Mouse (Mus musculus) limb, embryonic 11.5 days (tissue): Measurements from ENCODE around the gene Mroh7. TPM values are rescaled to one million over a fixed set of nuclear protein-coding genes. Genes with fewer than 3 reads are reported as not detected.
A peak's percentile ranks its signal among the peaks of the same experiment; 100 is the strongest.
"Not testable (repeated sequence)": the region's sequence is repeated elsewhere in the genome, so short reads cannot be mapped to it uniquely, and the experiment has no call there.

Source experiments
- ATAC-seq: fragments of 200-750 bp; cut with Nextera tagmentation; 2 replicates; pipeline ENCODE4 v1.8.0; 2017; ENCODE audit warnings: low read depth; ENCODE audit not compliant: insufficient number of reproducible peaks, low FRiP score, low TSS enrichment
- DNase-seq: peaks from one replicate; pipeline ENCODE4 v3.0.0-alpha.2; 2015; ENCODE audit warnings: low spot score
- H3K27ac ChIP-seq: fragments of 300-500 bp; sonication (generic); replicated peaks from 2 replicates; pipeline ENCODE4 v1.5.1; 2014; ENCODE audit warnings: low read depth, mild to moderate bottlenecking, low read length
- H3K27me3 ChIP-seq: fragments of 300-500 bp; sonication (generic); 2 replicates; pipeline ENCODE4 v1.6.1; 2014; ENCODE audit warnings: mild to moderate bottlenecking, low read length, mixed read lengths; ENCODE audit not compliant: control insufficient read depth, insufficient read depth
- H3K36me3 ChIP-seq: fragments of 300-500 bp; sonication (generic); 2 replicates; pipeline ENCODE4 v1.6.1; 2014; ENCODE audit warnings: mild to moderate bottlenecking, low read length, moderate library complexity, mixed read lengths; ENCODE audit not compliant: control insufficient read depth, insufficient read depth
- H3K4me1 ChIP-seq: fragments of 300-500 bp; sonication (generic); 2 replicates; pipeline ENCODE4 v1.6.1; 2014; ENCODE audit warnings: low read length, mixed read lengths; ENCODE audit not compliant: control insufficient read depth, insufficient read depth
- H3K4me2 ChIP-seq: fragments of 300-500 bp; sonication (generic); 2 replicates; pipeline ENCODE4 v1.6.1; 2014; ENCODE audit warnings: low read depth, mild to moderate bottlenecking, moderate library complexity; ENCODE audit not compliant: severe bottlenecking
- H3K4me3 ChIP-seq: fragments of 300-500 bp; sonication (generic); 2 replicates; pipeline ENCODE4 v1.5.1; 2014; ENCODE audit warnings: low read depth, low read length
- H3K9ac ChIP-seq: fragments of 300-500 bp; sonication (generic); 2 replicates; pipeline ENCODE4 v1.6.1; 2014; ENCODE audit warnings: mild to moderate bottlenecking, low read length
- H3K9me3 ChIP-seq: fragments of 300-500 bp; sonication (generic); 2 replicates; pipeline ENCODE4 v1.6.1; 2016; ENCODE audit warnings: low read length; ENCODE audit not compliant: control insufficient read depth
- whole genome bisulfite sequencing: fragments of 180-500 bp; shearing (Covaris S2); extraction: QIAGEN DNeasy Blood & Tissue Kit; methylation state at CpG from one replicate; pipeline ENCODE4 v1.1.7; 2014; 5-methylcytosine and 5-hydroxymethylcytosine counted together
- polyA plus RNA-seq: library from polyadenylated mRNA; unstranded; fragments of >200 nt; fragmentation: Nextera tagmentation; extraction: Ambion mirVana; gene quantifications from 2 replicates; pipeline ENCODE4 v1.2.1, GENCODE M21; 2014

Gene Mroh7
- 0.30 TPM in 1 of 2 replicates, not detected in the other for polyA plus RNA-seq

DNA sequence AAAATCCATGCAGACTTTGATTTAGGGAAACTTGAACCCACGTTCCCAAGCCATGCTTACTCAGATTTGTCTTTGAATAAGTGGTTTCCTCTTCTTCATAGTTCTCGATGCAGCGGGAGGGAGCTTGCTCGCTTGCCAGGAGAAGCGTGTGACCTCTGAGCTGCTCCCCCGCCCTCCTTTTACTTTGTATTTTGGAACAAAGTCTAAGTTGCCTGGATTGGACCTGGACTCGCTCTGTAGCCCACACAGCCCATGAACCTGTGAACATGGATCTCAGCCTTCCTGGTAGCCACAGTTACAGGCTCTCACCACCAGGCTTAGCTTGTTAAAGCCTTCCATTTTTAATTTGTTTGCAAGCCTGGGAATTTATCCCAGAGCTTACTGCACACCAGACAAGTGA, at the start of gene Mroh7:
Mroh7 (minus strand) TSS at position 112 of the 400 bp plus-strand sequence.
- Histone ChIP-seq H3K4me1 (no peaks in the 10 kb centered on the region), H3K27me3 (no peaks in the 10 kb centered on the region), H3K27ac (no peak within 1 kb of the TSS), H3K9me3 (no peaks in the 10 kb centered on the region), H3K36me3 (no peaks in the 10 kb centered on the region), H3K4me3 (no peak within 1 kb of the TSS), H3K9ac (no peak within 1 kb of the TSS), H3K4me2 (no peak within 1 kb of the TSS)
- DNase-seq, result no peak
- no peak for ATAC-seq
- WGBS, result 84% methylated on average over 7 of the region's 7 CpGs

DNA sequence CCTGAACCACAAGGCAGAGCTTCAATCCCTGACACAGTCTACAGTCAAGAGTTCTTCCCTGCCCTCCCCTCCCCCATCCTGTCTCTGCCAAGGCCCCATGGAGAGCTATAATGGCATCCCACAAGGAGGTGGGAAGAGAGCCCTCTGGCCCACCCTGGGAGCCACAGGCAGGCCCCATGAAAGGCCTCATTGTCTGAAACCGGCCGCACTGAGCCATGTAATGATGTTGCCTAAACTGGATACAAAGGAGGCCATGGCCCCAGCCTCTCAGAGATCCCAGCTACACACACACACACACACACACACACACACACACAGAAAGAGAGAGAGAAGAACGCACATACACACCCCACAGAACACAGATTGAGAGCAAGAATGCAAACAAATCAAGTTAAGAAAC, 49.3 kb upstream of the Mroh7 start:
- H3K27ac ChIP-seq, result 0 out of 2 replicates have a peak overlapping the region, but pooled peaks have one; percentile 43

GRCm38 (mm10) chr4:106778116-106778788, 47.5 kb upstream of the Mroh7 start:
- Histone ChIP-seq H3K27me3 (no peaks in the 10 kb centered on the region), H3K9me3 (no peaks in the 10 kb centered on the region), H3K4me1 (peaks cover 25% of the 10 kb centered on the region), H3K4me2 (no peak overlapping the region), H3K4me3 (no peak overlapping the region), H3K27ac (no peak overlapping the region), H3K9ac (no peak overlapping the region), H3K36me3 (no peaks in the 10 kb centered on the region)
- peak; percentile 65; the same call in 1 of the 2 replicates for ATAC-seq
- 55% methylated on average over 5 of the region's 5 CpGs for WGBS
- peak; percentile 67 for DNase-seq

More for the DNA sequence above, 49.3 kb upstream of the Mroh7 start:
- no peak overlapping the region for H3K9ac ChIP-seq
- H3K36me3 ChIP-seq, result no peaks in the 10 kb centered on the region
- H3K4me1 ChIP-seq, result peaks cover 34% of the 10 kb centered on the region
- DNase-seq, result no peak
- H3K27me3 ChIP-seq, result no peaks in the 10 kb centered on the region
- no peak overlapping the region for H3K4me3 ChIP-seq
- peak; percentile 64 for ATAC-seq
- H3K4me2 ChIP-seq, result no peak overlapping the region
- 39% methylated on average over 3 of the region's 3 CpGs for WGBS
- H3K9me3 ChIP-seq, result no peaks in the 10 kb centered on the region

DNA sequence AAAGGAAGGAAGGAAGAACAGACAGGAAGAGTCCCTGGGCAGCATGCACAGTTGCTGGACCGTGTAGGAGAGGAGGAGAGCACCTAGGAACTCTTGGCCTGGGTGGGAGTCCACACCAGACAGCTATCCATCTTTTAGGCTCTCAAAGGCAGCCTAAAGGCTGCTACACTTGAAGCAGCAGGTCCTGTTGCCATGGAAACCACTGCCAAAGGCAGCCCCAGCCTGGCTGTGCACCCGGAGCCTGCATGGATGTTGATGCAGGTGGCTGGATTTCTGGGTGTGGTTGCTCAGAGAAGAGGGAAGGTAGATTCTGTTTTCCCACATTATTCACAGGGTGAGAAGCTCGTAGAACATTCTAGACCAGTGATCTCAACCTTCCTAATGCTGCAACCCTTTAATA, 46.3 kb upstream of the Mroh7 start:
- peak; percentile 64 for DNase-seq
- WGBS, result 38% methylated on average over 3 of the region's 3 CpGs
- H3K27ac ChIP-seq, result no peak overlapping the region
- no peaks in the 10 kb centered on the region for H3K27me3 ChIP-seq
- no peak overlapping the region for H3K4me3 ChIP-seq
- H3K9me3 ChIP-seq, result no peaks in the 10 kb centered on the region
- no peak overlapping the region for H3K9ac ChIP-seq
- peaks cover 18% of the 10 kb centered on the region for H3K4me1 ChIP-seq
- no peaks in the 10 kb centered on the region for H3K36me3 ChIP-seq
- no peak for ATAC-seq
- no peak overlapping the region for H3K4me2 ChIP-seq

DNA sequence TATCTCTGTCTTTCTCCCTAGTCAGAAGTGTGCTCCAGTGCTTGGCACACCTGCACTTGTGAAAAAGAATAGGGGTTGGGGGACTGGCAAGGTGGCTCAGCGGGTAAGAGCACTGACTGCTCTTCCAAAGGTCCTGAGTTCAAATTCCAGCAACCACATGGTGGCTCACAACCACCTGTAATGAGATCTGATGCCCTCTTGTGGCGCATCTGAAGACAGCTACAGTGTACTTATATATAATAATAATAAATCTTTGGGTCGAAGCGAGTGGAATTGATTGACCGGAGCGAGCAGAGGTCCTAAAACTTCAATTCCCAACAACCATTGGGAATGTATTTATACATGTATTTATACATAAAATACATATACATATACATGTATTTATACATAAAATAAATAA, 45.0 kb upstream of the Mroh7 start:
- H3K4me2 ChIP-seq, H3K27me3 ChIP-seq, H3K4me3 ChIP-seq, H3K27ac ChIP-seq, H3K9ac ChIP-seq, DNase-seq, H3K9me3 ChIP-seq, H3K36me3 ChIP-seq, ATAC-seq: not testable (repeated sequence)
- peaks cover 18% of the 10 kb centered on the region for H3K4me1 ChIP-seq
- 85% methylated on average over 6 of the region's 6 CpGs for WGBS

DNA sequence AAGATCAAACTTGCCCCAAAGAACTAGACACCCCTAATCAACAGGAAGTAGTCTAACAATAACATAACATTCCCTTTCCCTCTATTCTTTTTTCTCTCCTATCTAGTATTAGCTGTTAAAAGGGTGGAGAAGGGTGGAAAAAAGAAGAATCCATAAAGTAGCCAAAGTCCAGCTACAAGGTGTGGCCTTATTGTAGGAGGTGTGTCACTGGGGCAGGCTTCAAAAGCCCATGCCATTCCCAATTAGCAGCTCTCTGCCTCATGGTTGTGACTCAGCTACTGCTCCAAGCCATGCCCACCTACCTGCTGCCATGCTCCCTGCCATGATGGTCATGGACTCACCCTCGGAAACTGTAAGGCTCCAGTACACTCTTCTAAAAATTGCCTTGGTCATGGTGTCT, 41.8 kb upstream of the Mroh7 start:
- no peaks in the 10 kb centered on the region for H3K9me3 ChIP-seq
- no peak overlapping the region for H3K4me2 ChIP-seq
- no peak overlapping the region for H3K27ac ChIP-seq
- H3K9ac ChIP-seq, result no peak overlapping the region
- no peak overlapping the region for H3K4me3 ChIP-seq
- no peak for ATAC-seq
- H3K27me3 ChIP-seq, result no peaks in the 10 kb centered on the region
- WGBS, result 91% methylated on average over 1 of the region's 1 CpGs
- H3K4me1 ChIP-seq, result peaks cover 8% of the 10 kb centered on the region
- no peak for DNase-seq
- H3K36me3 ChIP-seq, result no peaks in the 10 kb centered on the region

- Histone ChIP-seq H3K27me3 (no peaks in the 10 kb centered on the region), H3K9me3 (no peaks in the 10 kb centered on the region), H3K4me2 (no peak overlapping the region), H3K9ac (no peak overlapping the region), H3K4me3 (no peak overlapping the region), H3K36me3 (no peaks in the 10 kb centered on the region), H3K27ac (no peak overlapping the region), H3K4me1 (peaks cover 4% of the 10 kb centered on the region; the same call in 1 of the 2 replicates)
- no peak for ATAC-seq
- 28% methylated on average over 2 of the region's 2 CpGs for WGBS
- no peak for DNase-seq
Observed at GRCm38 (mm10) chr4:106769306-106769705, 38.6 kb upstream of the Mroh7 start.

GRCm38 (mm10) chr4:106764166-106764565, 33.4 kb upstream of the Mroh7 start:
- Histone ChIP-seq H3K4me1 (no peaks in the 10 kb centered on the region), H3K4me2 (no peak overlapping the region), H3K27ac (no peak overlapping the region), H3K27me3 (no peaks in the 10 kb centered on the region), H3K9me3 (no peaks in the 10 kb centered on the region), H3K4me3 (no peak overlapping the region), H3K36me3 (no peaks in the 10 kb centered on the region), H3K9ac (no peak overlapping the region)
- DNase-seq (no peak), ATAC-seq (no peak)
- 82% methylated on average over 7 of the region's 7 CpGs for WGBS

DNA sequence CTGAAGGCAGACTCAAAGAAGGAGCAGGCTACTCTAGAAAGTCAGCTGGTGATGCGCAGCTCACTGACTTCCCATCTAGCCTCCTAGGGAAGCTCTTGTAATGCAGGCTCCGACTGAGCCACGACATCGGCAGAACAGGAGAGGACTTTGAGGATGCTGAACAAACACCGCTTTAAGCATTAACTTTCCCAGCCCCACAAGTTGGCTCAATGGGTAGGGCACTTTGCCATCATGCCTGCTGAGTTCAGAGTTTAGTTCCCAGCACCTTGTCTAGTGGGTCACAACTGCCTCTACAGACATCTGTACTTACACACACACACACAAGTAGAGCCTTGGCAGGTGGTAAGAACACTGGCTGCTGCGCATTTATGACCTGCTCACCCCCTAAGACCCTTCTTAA, 21.0 kb upstream of the Mroh7 start:
- ATAC-seq, result no peak
- WGBS, result 89% methylated on average over 6 of the region's 6 CpGs
- H3K9ac ChIP-seq, result no peak overlapping the region

More for the DNA sequence above, 21.0 kb upstream of the Mroh7 start:
- no peaks in the 10 kb centered on the region for H3K27me3 ChIP-seq
- no peaks in the 10 kb centered on the region for H3K9me3 ChIP-seq
- no peaks in the 10 kb centered on the region for H3K4me1 ChIP-seq
- DNase-seq, result no peak
- H3K4me3 ChIP-seq, result no peak overlapping the region
- H3K36me3 ChIP-seq, result no peaks in the 10 kb centered on the region
- no peak overlapping the region for H3K27ac ChIP-seq
- no peak overlapping the region for H3K4me2 ChIP-seq
